Mouse (Mus musculus): ENCODE data around the gene Polr2l.
"Not testable (repeated sequence)": the region's sequence is repeated elsewhere in the genome, so short reads cannot be mapped to it uniquely, and the experiment has no call there.

The Polr2l gene

DNA sequence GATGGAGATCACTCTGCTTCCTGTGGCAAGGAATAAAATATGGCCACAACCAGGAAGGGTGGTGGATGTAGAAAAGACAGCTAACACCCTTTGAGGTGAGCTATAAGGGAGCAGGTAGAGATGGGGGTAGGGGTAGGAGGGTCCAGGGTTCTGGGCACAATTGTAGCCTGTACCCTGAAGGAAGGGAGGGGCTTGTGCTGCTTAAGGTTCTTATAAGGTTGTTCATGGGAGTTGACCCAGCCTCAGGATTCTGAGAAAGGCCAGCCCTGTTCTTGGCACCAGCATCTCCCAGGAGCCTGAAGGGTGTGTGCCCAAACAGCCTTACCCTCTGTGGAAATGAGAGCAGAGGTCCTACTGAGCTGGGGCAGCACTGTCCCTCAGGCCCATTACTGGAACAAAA, 23.0 kb downstream of the Polr2l start:
- DNase-seq (ENCODE audit: low read depth): no peak

DNA sequence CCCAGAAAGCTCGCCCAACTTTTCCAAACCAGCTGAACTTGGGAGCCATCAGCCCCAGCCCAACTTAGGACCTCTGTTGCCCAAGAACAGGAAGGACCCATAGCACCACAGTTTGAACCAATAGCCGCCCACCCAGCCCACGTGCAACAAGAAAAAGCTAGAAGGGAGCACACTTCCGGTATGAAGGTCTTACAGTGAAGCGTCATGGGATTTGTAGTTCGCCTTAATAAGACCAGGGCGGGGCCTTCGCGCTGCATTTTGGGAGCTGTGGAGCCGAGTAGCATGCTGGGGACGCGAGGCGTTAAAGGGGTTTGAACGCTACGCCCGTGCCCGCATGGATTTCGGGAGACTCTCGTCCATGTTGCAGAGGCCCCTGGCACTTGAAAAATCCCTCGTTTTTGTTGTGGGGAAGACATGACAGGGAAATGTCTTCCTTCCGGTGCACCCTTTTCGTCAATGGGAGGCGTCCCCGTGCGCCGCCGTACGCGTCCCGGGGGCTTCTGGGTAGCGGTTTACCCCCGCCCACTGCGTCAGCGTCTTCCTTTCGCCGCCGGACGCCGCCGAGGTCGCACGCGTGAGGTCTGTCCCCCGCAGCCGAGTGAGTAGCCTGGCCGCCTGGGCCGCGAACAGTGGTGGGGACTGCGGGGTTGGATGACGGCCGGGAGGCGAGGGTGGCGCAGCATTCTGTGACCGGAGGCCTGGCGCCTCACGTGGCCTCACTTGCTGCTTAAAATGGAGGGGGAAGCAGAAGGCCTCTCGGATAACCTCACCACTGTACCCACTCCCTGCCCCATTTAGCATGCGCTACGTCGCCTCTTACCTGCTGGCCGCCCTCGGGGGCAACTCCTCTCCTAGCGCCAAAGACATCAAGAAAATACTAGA, 27.6 kb downstream of the Polr2l start, which contains the start of gene Rplp2:
Gene Rplp2 (plus strand): TSS at position 261 of the 882 bp plus-strand sequence.
- DNase-seq (ENCODE audit: low read depth): peak; percentile 95

DNA sequence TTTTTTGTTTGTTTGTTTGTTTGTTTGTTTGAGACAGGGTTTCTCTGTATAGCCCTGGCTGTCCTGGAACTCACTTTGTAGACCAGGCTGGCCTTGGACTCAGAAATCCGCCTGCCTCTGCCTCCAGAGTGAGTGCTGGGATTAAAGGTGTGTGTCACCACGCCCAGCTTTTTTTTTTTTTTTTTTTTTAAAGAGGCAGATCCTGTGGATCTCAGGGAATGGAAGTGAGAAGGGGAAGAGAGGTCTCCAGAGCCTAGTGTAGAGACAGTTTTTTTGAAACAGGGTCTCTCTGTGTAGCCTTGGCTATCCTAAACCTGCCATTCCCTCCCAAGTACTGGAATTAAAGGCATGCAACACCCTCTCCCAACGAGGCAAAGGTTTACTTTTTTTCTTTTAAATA, 28.6 kb downstream of the Polr2l start:
- not testable (repeated sequence) for DNase-seq (ENCODE audit: low read depth)

DNA sequence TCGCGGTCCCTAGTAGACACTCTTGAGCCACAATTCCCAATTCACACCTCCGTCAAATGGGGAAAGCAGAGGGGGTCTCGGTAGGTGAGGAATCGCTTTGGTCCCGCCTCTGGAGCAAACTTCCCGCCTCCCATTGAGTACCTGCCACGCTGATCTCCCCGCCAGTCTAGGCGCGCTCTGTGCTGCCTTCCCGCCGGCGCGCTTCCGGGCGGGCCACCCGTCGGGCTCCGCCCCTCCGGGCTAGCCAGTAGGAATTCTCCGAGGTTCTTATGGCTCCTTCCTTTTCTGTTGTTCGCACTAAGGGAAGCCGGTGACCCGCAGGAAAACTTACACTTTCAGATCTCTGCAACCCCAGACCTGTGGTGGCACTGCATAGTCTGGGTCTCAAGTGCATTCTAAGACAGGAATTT, 31.1 kb downstream of the Polr2l start, which contains the start of gene Pidd1:
Gene Pidd1 (minus strand): TSS at position 198 of the 410 bp plus-strand sequence.
- DNase-seq (ENCODE audit: low read depth): peak; percentile 66

DNA sequence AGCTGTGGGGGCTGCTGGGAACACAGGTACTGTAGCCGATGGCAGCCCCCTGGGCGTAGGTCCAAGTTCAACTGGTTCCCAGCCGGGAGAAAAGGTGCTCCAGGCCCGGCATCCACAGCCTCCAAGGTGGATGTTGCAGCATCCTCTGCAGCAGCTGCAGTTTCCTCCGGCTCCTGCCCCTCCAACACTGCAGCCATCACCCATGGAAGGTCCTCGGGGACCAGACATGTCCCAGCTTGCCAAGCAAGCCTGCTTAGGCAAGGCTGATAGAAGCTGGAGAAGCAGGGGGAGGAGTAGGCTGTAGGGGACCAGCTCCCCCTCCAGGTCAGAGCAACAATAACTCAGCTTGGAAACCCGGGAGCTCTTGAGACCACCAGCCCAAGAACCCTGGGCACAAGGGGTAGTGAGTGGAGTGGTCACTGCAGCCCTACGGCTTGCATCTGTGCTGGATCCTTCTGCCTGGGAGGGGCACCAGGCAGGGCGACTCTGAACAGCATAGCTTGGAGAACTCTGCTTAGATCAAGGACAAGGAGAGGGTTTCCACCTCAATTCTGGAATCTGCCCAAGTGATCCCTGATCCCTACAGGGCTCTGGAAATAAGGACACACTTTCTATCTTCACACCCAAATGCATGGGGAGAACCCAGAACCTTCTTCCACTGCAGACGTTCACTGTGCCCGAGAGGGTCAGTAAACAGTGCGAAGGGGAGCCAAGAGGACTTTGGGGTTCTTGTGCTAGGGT, 31.7 kb downstream of the Polr2l start:
- DNase-seq (ENCODE audit: low read depth): no peak

DNA sequence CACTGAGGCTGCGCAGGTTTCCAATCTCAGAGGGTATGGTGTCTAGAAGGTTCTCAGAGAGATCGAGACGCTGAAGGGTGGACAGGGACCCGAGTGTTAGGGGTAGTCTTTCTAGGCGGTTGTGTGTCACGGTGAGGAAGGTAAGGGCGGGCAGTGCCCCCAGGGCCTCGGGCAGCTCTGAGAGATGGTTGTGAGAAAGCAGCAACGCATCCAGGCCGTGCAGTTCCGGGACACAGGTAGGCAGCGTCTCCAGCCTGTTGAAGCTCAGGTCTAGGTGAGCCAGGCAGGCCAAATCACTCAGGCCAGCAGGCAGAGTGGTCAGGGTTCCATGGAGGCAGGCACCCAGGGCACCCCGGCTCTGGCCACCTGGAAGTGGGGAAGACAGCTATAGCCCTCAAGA, 32.7 kb downstream of the Polr2l start:
- DNase-seq (ENCODE audit: low read depth): no peak

DNA sequence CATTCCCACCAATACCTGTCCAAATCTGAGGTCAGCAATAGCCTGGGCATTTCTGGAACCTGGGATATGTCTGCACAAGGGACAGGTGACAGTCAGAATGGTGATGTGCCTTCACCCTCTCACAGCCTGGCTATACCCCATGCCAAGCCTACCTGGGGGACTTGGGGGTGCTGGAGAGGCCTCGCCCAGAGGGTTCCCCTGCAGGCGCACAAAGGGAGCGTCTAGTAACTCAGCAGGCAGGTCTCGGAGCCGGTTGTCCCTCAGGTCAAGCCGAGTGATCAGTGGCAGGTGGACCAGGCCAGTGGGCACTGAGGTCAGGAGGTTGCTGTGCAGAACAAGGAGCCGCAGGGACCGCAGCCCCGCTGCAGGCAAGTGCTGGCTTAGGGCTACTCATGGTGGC, 33.5 kb downstream of the Polr2l start:
- DNase-seq (ENCODE audit: low read depth): no peak

DNA sequence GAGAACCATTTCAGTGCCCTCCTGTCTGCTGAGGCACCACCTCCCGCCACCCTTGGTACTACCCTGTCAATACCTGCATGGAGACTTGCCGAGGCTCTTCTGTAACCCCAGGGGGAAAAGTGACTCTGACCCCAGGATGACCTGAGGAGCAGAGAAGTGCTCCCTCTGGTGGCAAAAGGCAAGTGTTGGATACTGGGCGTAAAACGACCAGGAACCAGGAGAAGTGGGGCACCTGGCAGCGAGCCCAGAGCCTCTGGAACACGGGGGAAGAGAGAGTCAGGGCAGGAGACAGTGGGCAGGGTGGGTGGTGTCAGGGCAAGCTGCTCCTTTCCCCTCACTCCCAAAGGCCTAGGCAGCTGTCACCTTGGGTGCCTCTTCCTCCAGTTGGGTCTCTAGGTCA, 34.3 kb downstream of the Polr2l start:
- DNase-seq (ENCODE audit: low read depth): peak; percentile 74

DNA sequence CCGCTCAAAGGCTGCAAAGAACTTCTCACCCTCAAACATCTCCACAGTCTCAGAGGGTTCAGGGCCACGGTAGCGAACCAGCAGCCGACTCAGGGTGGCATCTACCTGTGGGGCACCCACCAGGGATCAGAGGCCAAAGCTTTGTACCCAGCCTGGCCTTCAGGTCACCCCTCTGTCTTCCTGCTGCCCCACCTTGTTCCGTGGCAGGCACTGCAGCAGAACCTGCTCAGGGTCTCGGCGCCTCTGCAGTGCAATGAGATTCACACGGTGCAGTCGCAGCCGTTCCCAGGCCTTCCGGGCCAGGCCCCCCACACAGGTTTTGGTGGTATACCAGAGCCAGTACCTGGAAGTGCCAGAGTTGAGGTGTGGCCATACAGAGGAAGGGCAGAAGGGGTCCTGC, 35.1 kb downstream of the Polr2l start:
- DNase-seq (ENCODE audit: low read depth): no peak

DNA sequence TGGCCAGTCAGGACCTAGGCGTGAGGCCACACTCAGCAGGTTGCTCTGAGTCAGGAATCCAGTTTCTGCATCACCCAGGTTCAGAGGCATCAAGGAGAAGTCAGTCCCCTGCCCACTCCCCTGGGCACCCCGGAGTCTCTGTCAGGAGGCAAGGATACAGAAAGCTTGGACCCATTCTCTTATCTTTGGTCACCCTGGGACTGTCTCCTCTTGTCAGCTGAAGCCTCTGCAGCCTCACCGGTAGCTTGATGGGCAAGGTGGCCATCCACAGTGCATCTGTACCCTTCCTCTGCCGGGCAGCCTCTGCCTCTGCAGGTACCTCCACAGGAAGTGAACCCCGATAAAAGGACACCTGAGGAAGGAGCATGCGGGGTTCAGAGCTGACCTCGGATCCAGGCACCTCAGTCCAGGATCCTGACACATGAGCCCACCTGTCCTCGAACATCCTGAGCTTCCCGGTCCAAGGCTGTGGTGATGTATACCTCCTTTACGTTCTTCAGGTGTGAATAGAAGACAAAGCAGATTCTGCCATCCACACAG, 35.7 kb downstream of the Polr2l start:
- DNase-seq (ENCODE audit: low read depth): no peak

DNA sequence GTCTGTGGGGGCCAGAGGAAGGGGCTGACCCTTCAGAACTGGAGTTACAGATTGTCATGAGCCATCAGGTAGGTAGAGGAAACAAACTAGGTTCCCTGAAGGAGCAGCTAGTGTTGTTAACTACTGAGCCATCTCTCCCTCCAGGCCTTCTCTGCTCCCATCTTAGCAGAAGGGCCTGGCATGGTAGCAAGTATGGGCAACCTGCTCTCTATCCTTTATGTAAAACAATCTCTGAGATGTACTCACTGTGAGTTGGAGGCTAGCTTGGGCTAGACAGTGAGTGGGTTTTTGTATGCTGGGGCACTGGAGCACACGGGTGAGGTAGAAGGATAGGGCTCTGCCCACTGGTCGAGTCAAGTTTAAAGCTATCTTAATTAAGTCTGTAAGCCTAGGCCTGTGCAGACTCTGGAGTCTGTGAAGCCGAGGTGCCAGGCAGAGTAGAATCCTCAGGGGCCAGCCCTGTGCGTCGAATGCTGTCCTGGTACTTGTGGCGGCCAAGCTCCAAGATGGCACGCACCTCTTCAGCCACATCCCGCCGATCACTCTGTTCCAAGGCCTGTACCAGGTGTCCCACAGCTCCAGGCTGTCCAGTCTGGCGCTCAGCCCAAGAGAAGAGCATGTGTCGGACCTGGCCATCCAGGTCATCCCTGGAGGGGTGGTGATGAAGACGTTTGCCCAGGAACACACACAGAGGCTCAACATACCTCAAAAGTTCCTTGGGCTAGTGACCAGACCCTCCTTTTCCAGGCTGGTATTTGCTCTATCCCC, 36.5 kb downstream of the Polr2l start:
- DNase-seq (ENCODE audit: low read depth): no peak

DNA sequence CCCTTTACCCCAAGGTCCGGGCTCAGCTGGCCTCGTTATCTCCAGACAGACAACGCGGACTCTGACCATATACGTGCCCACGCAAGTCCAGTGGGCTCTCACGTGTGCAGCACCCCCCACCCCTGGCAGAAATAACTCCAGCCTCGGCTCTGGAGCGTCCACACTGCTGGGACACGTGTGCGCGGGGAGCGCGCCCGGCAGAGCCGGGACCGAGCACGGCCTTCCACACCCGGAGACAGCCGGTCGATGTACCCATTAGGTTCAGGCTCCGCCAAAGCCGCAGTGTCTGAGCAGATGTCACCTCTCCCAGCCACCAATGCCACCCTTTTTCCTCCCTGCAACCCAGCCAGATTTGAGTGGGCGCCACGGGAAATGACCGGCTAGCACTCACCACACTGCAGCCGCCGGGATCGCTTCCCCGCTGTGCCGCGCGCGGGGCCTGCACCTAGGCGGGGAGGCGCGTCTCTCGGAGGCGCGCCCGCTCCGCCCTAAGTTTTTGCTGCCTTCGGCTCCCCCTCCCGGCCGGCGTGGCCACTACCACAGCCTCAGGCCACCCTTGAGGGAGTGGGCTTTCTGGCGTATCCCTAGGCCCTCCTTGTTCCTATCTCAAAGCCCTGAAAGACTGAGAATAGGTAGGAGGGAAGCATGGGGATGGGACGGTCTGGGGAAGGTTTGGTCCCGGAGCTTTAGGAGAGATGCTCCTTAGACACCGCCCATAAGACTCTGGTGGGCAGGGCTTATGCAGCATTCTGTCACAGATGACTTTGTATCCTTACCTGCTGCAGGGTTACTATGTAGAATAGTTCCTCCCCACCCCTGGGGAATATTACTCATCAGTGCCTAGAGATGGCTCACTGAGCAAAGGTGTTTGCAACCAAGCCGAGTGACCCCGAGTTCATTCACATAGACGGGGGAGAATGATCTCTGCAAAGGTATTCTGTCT, 37.5 kb downstream of the Polr2l start, which contains the start of gene Slc25a22:
Gene Slc25a22 (minus strand): TSS at position 715 of the 943 bp plus-strand sequence.
- peak; percentile 87 for DNase-seq (ENCODE audit: low read depth)

DNA sequence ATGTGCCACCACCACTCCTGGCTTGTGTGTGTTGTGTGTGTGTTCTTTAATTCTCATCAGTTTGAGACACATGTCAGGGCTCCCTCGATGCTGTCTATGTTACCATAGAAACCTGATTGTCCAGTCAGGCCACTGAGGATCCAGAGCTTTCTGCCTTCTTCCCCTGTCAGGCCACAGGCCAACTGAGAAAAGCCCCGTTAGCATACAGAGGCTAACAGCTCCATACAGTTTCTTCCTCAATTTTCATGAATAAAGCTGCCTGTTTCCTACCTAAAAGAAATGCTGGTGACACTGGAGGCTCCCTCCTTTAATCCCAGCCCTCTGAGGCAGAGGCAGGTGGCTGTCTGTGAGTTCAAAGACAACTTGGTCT, 38.4 kb downstream of the Polr2l start:
- no peak for DNase-seq (ENCODE audit: low read depth)

DNA sequence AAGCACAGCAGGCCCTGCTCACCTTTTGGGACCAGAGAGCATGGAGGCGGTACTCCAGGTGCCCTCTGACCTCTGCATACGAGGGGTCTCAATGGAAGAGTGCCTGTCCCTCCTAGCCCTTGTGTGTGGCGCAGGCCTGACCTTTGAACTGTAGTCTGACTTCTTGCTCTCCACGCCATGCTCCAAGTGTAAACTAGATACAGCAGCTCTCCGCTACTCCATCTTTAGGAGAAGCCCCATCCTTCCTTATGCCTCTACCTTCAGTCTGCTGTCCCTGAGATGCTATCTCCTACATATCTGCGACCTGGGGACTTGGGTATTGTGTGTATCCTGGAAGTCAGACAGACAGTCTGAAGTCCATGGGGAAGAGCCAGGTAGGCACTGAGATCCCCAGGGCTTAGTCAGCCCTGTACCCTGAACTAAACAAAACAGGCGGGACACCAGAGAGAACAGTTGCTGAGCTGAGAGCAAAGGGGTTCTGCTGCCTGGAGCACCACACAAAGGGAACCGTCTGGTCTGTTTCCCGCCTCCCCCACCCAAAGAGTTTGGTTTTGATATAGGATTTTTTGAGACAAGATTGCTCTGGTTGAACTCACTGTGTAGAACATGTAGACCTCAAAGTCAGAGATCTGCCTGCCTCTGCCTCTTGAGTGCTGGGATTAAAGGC, 38.9 kb downstream of the Polr2l start:
- DNase-seq (ENCODE audit: low read depth): no peak

DNA sequence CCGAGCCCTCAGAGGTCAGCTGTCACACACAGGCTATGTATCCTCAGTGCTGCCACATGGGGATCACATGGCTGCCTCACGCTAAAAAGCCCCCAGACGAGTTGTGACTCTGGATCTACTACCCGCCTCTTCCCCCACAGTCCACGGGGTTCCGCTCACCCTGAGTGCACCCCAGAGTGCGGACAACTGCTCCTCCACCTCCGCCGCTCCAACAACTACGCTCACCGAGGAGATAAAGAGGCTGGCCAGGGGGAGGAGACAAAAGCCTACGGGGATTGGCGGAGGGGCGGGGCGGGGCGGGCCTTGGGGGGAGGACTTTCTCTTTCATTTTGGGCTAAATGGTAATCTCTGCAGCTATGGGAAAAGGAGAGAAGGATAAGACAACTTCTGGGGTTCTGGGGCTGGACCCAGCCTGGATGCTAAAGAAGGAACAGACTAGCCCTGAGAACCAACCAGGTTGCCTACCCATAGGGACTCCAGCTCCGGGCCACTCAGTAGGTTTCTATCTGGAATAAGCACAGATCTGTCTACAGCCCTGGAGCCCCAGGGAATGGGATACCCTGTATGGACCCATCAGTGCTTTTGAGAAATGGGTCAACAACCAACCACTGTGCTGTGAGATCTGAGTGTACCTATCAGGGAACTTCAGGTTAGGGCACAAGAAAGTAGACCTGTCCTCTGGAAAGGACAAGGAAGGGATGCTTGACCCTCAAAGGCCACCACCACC, 39.6 kb downstream of the Polr2l start:
- DNase-seq (ENCODE audit: low read depth): peak; percentile 80

DNA sequence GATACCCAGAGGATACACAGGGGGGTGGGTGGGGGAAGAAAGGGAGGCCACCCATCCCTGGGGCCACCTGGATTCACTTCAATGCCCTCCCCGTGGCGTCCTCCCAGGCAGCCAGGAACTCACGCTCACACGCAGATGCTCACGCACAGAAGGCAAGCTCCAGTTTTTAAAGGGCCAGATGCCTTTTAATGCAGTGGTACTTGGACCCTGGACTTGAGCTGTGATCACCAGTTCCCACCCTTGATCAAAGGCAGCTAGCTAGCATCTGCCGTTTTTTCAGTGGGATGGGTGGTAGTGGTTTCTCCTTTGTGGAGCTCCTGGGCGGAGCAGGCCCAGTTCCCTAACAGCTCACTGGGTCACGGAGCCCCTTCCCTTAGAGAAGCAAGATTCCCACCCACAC, 40.5 kb downstream of the Polr2l start:
- DNase-seq (ENCODE audit: low read depth): peak; percentile 53

DNA sequence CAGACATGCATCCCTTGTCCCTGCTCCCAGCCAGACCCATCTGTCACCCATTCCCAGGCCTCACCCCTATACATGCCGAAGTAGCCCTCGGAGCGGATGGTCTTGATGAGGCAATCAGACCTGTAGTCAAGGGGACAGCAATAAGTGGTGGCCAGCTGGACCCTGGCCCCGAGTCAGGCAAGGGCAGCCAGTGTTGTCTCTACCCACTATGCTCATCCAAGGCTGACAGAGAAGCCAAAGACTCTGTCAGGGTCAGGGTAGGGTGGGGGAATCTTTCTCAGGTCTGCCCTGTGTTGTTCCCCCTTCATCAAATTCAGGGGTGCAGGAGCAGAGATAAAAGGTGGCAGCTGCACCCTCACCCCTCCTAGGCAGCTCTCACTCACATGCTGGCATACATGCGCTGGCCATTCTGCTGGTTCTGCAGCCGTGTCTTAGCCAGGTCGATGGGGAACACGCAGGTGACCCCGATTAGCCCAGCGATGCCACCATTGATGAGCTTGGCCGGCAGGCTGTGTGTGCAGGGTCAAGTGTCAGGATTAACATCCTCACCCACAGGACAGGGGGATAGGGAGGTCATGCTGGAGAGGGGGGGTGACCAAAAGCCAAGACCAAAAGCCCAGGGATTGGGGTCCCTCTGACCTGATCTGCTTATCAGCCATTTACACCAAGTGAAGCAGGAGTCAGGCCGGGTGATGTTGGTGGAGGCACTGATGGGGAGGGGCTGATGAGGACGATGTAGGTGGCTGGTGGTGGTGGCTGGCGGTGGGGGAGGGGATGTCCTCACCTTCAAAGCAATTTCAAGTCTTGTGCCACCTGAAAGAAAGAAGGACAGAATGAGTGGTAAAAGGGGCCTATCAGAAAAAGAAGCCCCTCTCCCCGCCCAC, 41.2 kb downstream of the Polr2l start:
- no peak for DNase-seq (ENCODE audit: low read depth)

DNA sequence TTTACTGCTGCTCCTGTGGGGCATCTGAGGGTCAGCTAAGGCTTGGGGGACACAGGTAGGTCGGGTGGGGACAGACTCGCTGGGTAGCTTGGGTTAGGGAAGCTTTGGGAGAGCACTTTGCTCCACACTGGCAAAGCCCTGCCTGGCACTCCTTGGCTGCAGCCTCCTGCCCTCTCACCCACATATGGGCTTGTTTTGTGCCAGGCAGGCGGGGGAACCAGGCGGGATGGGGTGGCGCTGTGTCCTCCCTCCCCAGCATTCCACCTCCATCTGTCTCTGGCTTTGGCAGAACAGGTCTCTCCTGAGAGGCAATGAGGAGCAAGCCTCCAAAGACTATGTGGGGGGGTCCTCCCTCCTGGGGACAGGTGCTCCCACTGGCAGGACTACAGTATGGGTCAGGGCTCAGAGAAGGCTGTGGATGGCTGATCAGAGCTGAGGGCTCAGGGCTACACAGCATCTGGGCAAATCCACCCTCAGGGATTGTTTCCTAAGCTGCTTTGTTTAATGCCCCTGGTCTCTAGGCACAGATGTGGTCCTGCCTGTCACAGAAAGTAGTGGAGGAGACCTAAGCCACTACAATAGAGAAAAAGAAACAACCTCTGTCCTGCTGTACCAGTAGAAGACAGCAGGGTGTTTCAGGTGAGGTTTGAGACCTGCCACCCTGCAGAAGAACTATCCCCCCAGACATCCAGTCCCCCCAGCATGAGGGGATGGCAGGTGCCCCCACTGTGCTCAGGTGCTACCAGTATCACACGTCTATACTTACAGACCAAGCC, 42.0 kb downstream of the Polr2l start:
- no peak for DNase-seq (ENCODE audit: low read depth)

Measured in naive thymus-derived CD4-positive, alpha-beta T cell, adult 2 months (primary cell).